Mouse (Mus musculus) heart, adult 2 months (tissue): ENCODE results near the gene Eef2k.
"Not testable (repeated sequence)": the region's sequence is repeated elsewhere in the genome, so short reads cannot be mapped to it uniquely, and the experiment has no call there.

Source experiments
- CTCF ChIP-seq: fragments of 200-600 bp; IDR thresholded peaks from 2 replicates; pipeline ENCODE4 v1.8.1; 2022; ENCODE audit warnings: antibody characterized with exemption, mild to moderate bottlenecking, moderate library complexity
- EP300 ChIP-seq: fragments of 200-500 bp; IDR thresholded peaks from 2 replicates; pipeline ENCODE4 v1.6.1; 2011; ENCODE audit warnings: low read depth, low read length, control low read depth; ENCODE audit not compliant: insufficient read depth
- POLR2A ChIP-seq: fragments of 200-500 bp; IDR thresholded peaks from 2 replicates; pipeline ENCODE4 v1.6.1; 2011; ENCODE audit warnings: mild to moderate bottlenecking, low read depth, low read length, control low read depth; ENCODE audit not compliant: insufficient read depth

- not testable (repeated sequence) for TF ChIP-seq EP300, POLR2A, CTCF
Measured at GRCm38 (mm10) chr7:120911268-120911667, 68.6 kb downstream of the Eef2k start.
